Mouse (Mus musculus) kidney, adult 9 months (tissue): ENCODE measurements around the gene Slc38a9.
A peak's percentile ranks its signal among the peaks of the same experiment; 100 is the strongest.
"Not testable (repeated sequence)": the region's sequence is repeated elsewhere in the genome, so short reads cannot be mapped to it uniquely, and the experiment has no call there.

Experiments
- DNase-seq: peaks from one replicate; pipeline ENCODE4 v3.0.0; 2022

The Slc38a9 gene

GRCm38 (mm10) chr13:112686155-112686554 lies 25.6 kb downstream of the Slc38a9 start:
- DNase-seq: no peak

DNA sequence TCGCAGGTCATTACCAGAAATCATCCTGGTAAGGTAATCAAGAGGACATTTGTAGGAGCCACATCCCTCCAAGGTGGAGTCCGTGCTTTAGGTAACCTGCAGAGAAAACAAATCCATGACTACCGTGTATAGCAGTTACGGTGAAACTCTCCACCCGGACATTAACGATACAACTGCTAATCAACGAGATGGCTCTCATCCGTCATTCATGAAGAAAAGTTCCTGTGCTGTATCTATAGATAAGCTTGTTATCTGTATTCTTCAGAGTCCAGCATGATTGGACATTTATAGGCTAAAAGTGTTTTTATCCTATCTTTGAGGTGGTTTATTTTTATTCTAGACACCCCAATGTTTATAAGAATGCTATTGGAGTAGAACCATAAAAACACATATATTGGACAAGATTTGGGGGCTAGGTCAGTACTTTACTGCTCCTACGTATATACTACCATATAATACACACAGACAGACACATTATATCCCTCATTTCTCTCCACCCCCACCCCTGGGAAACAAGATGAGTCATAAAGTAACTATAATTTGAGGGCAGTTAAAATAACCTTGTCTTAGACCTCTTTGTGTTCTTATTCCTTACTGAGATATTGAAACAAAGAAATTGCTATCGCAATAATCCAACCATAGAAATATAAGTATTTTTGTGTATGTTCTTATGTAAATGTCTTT lies 32.5 kb downstream of the Slc38a9 start:
- DNase-seq: no peak

GRCm38 (mm10) chr13:112695526-112696240 lies 35.1 kb downstream of the Slc38a9 start:
- DNase-seq: no peak

DNA sequence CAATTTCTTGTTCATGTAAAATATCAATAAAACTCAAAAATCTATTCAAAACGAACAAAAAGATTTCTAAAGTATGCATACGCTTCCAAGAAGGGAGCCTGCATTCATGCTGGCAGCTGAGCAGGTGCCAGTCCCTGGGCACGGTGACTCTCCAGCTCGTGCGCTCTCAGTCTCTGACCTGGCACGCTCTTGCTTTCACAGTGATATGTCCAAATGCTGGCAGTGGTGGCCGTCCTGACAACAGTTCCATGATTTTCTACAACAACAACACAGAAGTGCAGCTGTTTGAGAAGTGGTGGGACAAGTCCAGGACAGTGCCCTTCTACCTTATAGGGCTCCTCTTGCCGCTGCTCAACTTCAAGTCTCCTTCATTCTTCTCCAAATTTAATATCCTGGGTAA lies 40.7 kb downstream of the Slc38a9 start:
- no peak for DNase-seq

DNA sequence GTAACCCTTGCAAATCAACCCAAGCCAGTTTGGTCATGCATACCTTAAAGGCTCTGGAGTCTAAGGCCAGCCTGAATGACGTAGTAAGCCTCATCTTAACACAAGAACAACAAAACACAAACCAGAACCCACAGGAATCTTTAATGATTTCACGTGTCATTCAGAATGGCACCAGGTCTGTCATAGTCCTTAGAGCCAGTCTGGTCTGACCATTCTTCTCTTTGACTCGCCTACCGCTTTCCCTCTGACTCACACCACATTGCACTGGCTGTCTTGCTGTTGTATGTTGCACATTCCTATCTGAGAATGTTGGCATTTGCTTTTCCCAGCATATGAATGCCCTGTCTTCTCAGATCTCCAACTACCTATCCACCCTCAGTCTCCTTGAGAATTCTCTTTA lies 45.8 kb downstream of the Slc38a9 start:
- DNase-seq: no peak

DNA sequence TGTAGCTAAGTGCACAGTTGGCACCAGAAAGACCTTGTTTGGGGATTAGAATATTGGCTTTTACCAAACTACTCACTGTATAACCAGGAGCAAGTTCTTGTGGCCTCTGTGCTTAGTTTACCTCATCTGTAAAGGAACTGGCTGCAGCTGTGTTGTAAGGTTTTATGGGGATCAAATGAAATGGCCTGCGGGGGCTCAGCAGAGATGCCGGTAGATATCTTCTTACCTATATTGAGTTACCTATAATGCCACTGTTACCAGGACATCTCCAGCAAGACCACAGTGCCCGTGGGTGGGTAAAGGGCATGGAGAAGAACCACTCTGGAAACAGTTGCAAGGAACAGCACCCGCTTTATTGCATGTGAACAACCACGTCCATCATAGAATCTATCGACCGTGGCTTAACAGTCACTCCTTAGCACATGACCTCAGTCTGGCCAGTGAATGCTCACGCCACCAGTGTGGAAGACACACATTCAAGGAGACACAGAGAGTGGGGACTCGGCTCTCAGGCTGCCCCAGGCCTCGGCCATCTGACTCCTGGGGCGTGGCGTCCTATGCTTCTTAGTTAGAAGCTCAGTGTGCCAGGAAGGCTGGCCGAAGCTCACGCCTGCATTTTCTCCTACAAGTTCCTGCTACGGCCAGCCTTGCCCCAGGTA lies 59.7 kb downstream of the Slc38a9 start:
- DNase-seq: no peak

GRCm38 (mm10) chr13:112721946-112722729 lies 61.6 kb downstream of the Slc38a9 start:
- DNase-seq: peak; percentile 44

DNA sequence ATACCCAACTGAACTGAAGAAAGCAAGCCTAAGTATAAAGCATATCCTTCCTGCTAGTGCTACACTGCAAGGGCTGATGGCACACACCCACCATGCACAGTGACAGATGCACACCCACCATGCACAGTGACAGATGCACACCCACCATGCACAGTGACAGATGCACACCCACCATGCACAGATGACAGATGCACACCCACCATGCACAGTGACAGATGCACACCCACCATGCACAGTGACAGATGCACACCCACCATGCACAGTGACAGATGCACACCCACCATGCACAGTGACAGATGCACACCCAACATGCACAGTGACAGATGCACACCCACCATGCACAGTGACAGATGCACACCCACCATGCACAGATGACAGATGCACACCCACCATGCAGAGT lies 63.7 kb downstream of the Slc38a9 start:
- not testable (repeated sequence) for DNase-seq

DNA sequence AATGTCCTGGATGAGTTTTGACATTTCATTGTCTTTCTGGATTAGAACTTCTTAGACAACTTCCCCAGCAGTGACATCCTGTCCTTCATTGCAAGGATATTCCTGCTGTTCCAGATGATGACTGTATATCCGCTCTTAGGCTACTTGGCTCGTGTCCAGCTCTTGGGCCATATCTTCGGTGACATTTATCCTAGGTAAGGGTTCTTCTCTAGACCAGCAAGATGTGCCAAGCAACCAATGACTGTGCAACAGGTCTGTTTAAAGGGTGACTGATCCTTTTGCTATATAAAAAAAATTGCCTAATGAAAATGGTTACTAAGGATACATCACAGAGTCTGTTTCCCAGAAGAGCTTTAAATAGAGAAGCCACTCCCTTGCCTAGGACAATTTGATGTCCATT lies 65.5 kb downstream of the Slc38a9 start:
- peak; percentile 24 for DNase-seq

GRCm38 (mm10) chr13:112733311-112733710 lies 72.8 kb downstream of the Slc38a9 start:
- no peak for DNase-seq

- peak; percentile 50 for DNase-seq
Measured at GRCm38 (mm10) chr13:112734906-112735713, 74.6 kb downstream of the Slc38a9 start.

GRCm38 (mm10) chr13:112736407-112736806 lies 75.9 kb downstream of the Slc38a9 start:
- no peak for DNase-seq

DNA sequence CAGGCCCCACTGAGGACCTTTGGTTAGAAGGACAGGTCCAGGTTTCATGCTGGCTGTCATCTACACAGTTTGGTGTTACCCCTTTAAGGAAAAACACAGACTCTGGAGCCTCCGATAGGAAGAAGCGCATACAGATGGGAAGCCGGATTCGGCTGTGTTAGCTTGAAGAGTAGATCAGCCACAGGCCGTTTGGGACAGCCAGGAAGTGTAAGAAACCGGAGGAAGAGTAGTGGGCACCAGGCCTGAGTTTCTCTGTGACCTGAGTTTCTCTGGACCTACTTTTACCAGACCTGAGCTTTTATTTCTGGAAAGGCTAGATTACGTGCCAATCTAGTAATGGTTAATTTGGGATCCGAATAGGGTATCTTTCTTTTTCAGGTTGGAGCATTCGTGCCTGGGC lies 76.6 kb downstream of the Slc38a9 start:
- DNase-seq: no peak

- no peak for DNase-seq
Measured at GRCm38 (mm10) chr13:112738005-112738404, 77.5 kb downstream of the Slc38a9 start.

DNA sequence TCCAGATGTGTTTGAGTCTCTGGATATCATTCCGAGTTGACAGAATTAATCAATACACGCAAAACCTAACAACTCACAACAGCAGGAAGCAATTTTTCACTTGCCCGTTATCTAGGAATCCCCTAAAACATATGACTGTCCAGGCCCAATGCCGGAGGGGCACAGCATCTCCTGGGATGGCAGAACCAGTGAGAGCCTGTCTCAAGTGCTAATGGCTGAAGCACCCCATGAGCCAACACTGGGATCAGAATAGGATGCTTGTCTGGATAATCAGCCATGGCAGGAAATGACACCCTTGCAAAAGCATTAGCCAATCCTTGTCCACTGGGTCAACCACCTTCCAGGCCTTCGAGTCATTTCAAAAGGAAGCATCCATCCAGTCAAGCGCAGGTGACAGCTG lies 79.5 kb downstream of the Slc38a9 start:
- no peak for DNase-seq

DNA sequence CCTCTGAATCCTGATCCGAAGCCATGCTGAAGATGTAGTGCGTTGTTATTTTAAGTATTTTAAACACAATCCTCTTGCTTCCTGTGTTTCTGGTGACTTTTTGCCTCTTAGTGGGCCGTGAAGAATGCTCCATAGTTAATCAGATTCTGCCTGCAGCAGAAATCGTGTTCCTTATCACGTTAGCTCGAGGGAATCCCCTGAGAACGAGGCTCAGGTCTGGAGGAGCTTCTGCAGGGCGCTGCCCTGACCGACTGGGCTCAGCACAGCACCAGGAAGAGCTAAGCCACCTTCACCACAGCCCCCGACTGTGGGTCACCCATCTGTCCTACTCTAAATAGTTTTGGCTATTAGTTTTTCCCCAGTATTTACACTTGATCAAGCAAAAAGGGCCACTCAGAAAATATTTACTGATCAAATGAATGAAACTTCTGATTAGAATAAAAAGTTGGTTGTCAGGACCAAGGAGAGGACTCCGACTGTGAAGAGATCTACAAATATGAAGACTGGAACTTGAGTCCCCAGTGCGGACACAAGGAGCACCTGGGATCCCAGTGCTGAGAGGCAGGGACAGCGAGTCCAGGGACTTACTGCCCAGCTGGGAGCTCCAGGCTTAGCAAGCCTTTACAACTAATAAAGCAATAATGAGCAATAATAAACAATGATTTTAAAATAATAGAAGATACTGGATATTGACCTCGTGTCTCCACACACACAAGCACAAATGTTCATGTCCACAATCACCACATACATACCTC lies 81.7 kb downstream of the Slc38a9 start:
- no peak for DNase-seq

DNA sequence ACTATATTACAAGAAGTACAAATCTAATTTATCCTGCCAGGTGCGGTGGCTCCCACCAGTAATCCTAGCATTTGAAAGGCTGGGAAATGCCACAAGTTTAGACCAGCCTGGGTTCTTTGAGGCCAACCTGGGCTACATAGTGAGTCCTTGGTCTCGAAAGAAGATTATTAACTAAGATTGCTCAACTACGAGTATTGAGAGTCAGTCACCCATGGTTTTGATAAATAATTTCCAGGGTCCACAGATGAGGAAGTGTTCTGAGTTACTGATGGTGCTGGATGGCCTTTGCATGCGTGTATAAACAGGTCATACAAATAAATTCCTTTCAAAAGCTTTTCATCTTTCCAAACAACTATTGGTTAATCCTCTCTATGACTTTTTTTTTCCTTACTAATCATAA lies 83.1 kb downstream of the Slc38a9 start:
- DNase-seq: peak; percentile 59

DNA sequence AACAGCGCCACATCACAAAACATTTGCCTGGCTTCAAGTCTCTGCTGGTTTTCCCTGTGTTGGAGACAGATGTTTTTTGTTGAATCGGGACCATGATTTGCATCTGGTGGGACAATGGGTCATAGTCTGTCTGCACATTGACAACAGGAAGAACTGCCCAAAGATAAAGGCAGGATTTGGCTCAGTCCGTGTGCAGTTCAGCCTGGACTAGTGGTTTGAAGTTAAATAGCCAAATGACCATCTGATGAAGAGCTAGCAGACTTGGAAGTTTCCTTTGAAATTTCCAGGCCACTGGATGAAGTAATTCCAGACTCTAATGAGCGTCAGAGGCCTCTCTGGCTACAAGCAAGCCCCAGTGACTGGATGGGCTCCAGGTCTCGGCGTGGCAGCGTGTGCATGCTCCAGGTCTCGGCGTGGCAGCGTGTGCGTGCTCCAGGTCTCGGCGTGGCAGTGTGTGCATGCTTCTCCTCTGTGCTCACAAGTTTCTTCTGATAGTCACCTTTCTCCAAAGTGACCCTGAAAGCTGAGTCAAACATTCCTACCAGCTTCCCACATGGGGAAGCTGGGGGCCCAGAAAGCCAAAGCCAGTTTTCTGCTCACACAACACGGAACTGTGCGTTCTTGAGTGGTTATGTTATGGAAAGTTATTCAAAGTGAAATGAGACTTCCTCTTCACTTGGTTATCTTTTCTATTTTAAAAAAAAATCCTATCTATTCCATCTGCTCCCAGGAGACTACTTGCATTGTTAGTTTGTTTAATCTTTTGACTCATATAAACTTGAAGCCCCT lies 83.7 kb downstream of the Slc38a9 start:
- peak; percentile 58 for DNase-seq

- no peak for DNase-seq
Measured at GRCm38 (mm10) chr13:112745936-112746694, 85.6 kb downstream of the Slc38a9 start.

GRCm38 (mm10) chr13:112746695-112747055 lies 86.1 kb downstream of the Slc38a9 start:
- no peak for DNase-seq
